Mouse (Mus musculus) embryonic facial prominence, embryonic 14.5 days (tissue): ENCODE data around the gene Rhox11. TPM values are rescaled to one million over a fixed set of nuclear protein-coding genes. Genes with fewer than 3 reads are reported as not detected.
A peak's percentile ranks its signal among the peaks of the same experiment; 100 is the strongest.
"Not testable (repeated sequence)": the region's sequence is repeated elsewhere in the genome, so short reads cannot be mapped to it uniquely, and the experiment has no call there.

Experiments
- ATAC-seq: fragments of 200-750 bp; cut with Nextera tagmentation; 2 replicates; pipeline ENCODE4 v1.8.0; 2017; ENCODE audit warnings: low read depth, moderate number of reproducible peaks, moderate TSS enrichment
- DNase-seq: peaks from one replicate; pipeline ENCODE4 v3.0.0-alpha.2; 2015; ENCODE audit warnings: low spot score
- H3K27ac ChIP-seq: fragments of 300-500 bp; sonication (generic); replicated peaks from 2 replicates; pipeline ENCODE4 v1.5.1; 2014; ENCODE audit warnings: low read depth, mild to moderate bottlenecking, low read length, moderate library complexity
- H3K27me3 ChIP-seq: fragments of 300-500 bp; sonication (generic); replicated peaks from 2 replicates; pipeline ENCODE4 v1.6.1; 2014; ENCODE audit warnings: low read length; ENCODE audit not compliant: control insufficient read depth, insufficient read depth
- H3K36me3 ChIP-seq: fragments of 300-500 bp; sonication (generic); 2 replicates; pipeline ENCODE4 v1.6.1; 2014; ENCODE audit warnings: low read length, mixed read lengths; ENCODE audit not compliant: control insufficient read depth, insufficient read depth
- H3K4me1 ChIP-seq: fragments of 300-500 bp; sonication (generic); 2 replicates; pipeline ENCODE4 v1.6.1; 2014; ENCODE audit warnings: antibody characterized with exemption, low read length; ENCODE audit not compliant: control insufficient read depth, insufficient read depth
- H3K4me2 ChIP-seq: fragments of 300-500 bp; sonication (generic); 2 replicates; pipeline ENCODE4 v1.6.1; 2014; ENCODE audit warnings: low read depth, mild to moderate bottlenecking, low read length, moderate library complexity, mixed read lengths
- H3K4me3 ChIP-seq: fragments of 300-500 bp; sonication (generic); 2 replicates; pipeline ENCODE4 v1.5.1; 2014; ENCODE audit warnings: low read depth, mild to moderate bottlenecking, low read length
- H3K9ac ChIP-seq: fragments of 300-500 bp; sonication (generic); 2 replicates; pipeline ENCODE4 v1.6.1; 2014; ENCODE audit warnings: low read depth, mild to moderate bottlenecking, low read length, moderate library complexity, mixed read lengths
- H3K9me3 ChIP-seq: fragments of 300-500 bp; sonication (generic); 2 replicates; pipeline ENCODE4 v1.6.1; 2016; ENCODE audit warnings: low read length; ENCODE audit not compliant: control insufficient read depth
- WGBS: fragments of 180-500 bp; shearing (Covaris S2); extraction: QIAGEN DNeasy Blood & Tissue Kit; methylation state at CpG from one replicate; pipeline ENCODE4 v1.1.7; 2014; 5-methylcytosine and 5-hydroxymethylcytosine counted together
- polyA plus RNA-seq: library from polyadenylated mRNA; unstranded; fragments of >200 nt; fragmentation: Nextera tagmentation; extraction: Ambion mirVana; gene quantifications from 2 replicates; pipeline ENCODE4 v1.2.1, GENCODE M21; 2014

Gene Rhox11
- polyA plus RNA-seq, result not detected in 2 replicates

DNA sequence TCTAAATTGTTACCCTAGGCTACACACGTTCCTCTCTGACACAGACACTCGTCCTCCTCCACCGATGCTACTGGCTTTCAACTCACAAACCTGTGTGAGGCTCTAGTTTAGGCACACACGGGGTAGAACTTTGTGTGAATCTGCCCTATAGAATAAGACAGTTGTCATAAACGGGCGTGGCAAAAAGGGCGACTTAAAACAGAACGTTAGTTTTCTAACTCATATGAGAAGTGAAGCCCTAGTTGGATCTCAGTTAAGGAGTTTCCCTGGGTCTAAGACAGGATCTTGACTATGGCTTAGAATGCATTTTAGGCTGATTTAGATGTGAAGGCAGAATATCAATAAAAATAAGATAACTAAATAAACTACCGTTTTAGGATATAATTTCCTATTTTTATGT, at the start of gene Rhox11:
Gene Rhox11 (minus strand): TSS at position 101 of the 400 bp plus-strand sequence.
- no peak for DNase-seq
- Histone ChIP-seq H3K27me3 (no peaks in the 10 kb centered on the region), H3K4me3 (no peak within 1 kb of the TSS), H3K9ac (no peak within 1 kb of the TSS), H3K27ac (no peak within 1 kb of the TSS), H3K4me1 (no peaks in the 10 kb centered on the region), H3K9me3 (no peaks in the 10 kb centered on the region), H3K4me2 (no peak within 1 kb of the TSS), H3K36me3 (no peaks in the 10 kb centered on the region)
- no peak for ATAC-seq
- 85% methylated on average over 9 of the region's 9 CpGs for WGBS

DNA sequence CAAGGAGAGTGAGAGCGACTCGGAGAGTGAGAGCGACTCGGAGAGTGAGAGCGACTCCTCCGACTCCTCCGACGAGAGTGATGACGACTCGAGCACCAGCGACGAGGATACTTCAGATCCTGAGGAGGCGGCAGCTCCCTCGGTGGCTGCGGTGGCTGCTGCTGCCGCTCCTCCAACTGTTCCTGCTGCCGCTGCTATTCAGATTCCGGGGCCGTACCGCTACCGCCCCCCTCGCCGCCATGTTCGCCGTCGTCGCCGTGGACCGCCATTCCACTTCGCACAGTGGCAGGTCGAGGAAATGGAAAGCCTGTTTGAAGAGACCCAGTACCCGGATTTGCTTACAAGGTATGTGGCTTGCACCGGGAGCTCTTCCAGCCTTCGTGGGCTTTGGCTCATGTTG, 36.5 kb upstream of the Rhox11 start:
- Histone ChIP-seq H3K4me1 (no peaks in the 10 kb centered on the region), H3K9me3 (peaks cover 19% of the 10 kb centered on the region), H3K27me3 (no peaks in the 10 kb centered on the region), H3K4me3 (no peak overlapping the region), H3K27ac (no peak overlapping the region), H3K4me2 (no peak overlapping the region), H3K36me3 (no peaks in the 10 kb centered on the region), H3K9ac (no peak overlapping the region)
- ATAC-seq, result no peak
- WGBS, result 88% methylated on average over 16 of the region's 34 CpGs
- no peak for DNase-seq

GRCm38 (mm10) chrX:38120982-38121381, 36.0 kb upstream of the Rhox11 start, which contains the start of gene Rhox13:
Gene Rhox13, plus strand, starts transcription at chrX:38121219.
- Histone ChIP-seq H3K27ac (no peak within 1 kb of the TSS), H3K4me1 (no peaks in the 10 kb centered on the region), H3K4me2 (no peak within 1 kb of the TSS), H3K9ac (no peak within 1 kb of the TSS), H3K4me3 (no peak within 1 kb of the TSS), H3K27me3 (no peaks in the 10 kb centered on the region), H3K36me3 (no peaks in the 10 kb centered on the region), H3K9me3 (peaks cover 19% of the 10 kb centered on the region)
- DNase-seq, result no peak
- no peak for ATAC-seq
- 94% methylated on average over 20 of the region's 20 CpGs for WGBS

GRCm38 (mm10) chrX:38110807-38111206, 25.9 kb upstream of the Rhox11 start, which contains the start of gene Rhox12:
Gene Rhox12, minus strand, starts transcription at chrX:38110907.
- ATAC-seq, result no peak
- 70% methylated on average over 4 of the region's 4 CpGs for WGBS
- H3K4me2 ChIP-seq, result no peak within 1 kb of the TSS

DNA sequence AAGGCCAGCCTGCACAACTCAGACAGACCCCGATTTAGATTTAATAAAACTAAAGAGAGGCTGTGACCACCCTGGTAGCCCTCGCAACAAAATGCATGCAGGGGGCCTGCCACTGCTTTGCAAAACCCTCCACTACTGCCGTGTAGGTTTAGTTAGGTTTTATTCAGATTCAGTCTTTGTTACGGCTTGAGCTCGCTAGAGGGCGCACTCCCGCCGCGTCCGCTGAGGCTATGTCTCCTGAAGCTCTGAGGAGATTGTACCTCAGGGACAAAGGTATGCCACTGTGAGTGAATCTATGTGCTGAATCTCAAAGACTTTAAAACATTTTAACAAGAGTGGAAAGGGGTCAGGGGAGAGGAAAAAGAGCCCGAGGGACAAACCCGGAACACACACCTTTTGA, 715 bp downstream of the Rhox11 start:
- H3K4me3 ChIP-seq, result no peak overlapping the region
- no peaks in the 10 kb centered on the region for H3K27me3 ChIP-seq
- H3K36me3 ChIP-seq, result no peaks in the 10 kb centered on the region
- H3K27ac ChIP-seq, result no peak overlapping the region
- no peaks in the 10 kb centered on the region for H3K4me1 ChIP-seq
- no peak for ATAC-seq
- no peak overlapping the region for H3K9ac ChIP-seq
- peak; percentile 6 for DNase-seq
- H3K4me2 ChIP-seq, result no peak overlapping the region
- 21% methylated on average over 11 of the region's 12 CpGs for WGBS
- H3K9me3 ChIP-seq, result no peaks in the 10 kb centered on the region

More at GRCm38 (mm10) chrX:38110807-38111206, 25.9 kb upstream of the Rhox11 start, which contains the start of gene Rhox12:
- Histone ChIP-seq H3K9me3 (no peaks in the 10 kb centered on the region), H3K4me3 (no peak within 1 kb of the TSS), H3K36me3 (no peaks in the 10 kb centered on the region), H3K9ac (no peak within 1 kb of the TSS), H3K27me3 (no peaks in the 10 kb centered on the region), H3K4me1 (no peaks in the 10 kb centered on the region), H3K27ac (no peak within 1 kb of the TSS)
- DNase-seq, result no peak

GRCm38 (mm10) chrX:38066175-38066574, 18.8 kb downstream of the Rhox11 start, which contains the start of gene Rhox10:
Gene Rhox10, plus strand, starts transcription at chrX:38066475.
- no peak for DNase-seq
- no peak within 1 kb of the TSS for H3K27ac ChIP-seq
- H3K4me1 ChIP-seq, result no peaks in the 10 kb centered on the region
- H3K36me3 ChIP-seq, result no peaks in the 10 kb centered on the region
- no peak for ATAC-seq
- H3K4me2 ChIP-seq, result no peak within 1 kb of the TSS
- no peak within 1 kb of the TSS for H3K4me3 ChIP-seq
- no peak within 1 kb of the TSS for H3K9ac ChIP-seq
- no peaks in the 10 kb centered on the region for H3K9me3 ChIP-seq
- 90% methylated on average over 11 of the region's 11 CpGs for WGBS
- no peaks in the 10 kb centered on the region for H3K27me3 ChIP-seq

DNA sequence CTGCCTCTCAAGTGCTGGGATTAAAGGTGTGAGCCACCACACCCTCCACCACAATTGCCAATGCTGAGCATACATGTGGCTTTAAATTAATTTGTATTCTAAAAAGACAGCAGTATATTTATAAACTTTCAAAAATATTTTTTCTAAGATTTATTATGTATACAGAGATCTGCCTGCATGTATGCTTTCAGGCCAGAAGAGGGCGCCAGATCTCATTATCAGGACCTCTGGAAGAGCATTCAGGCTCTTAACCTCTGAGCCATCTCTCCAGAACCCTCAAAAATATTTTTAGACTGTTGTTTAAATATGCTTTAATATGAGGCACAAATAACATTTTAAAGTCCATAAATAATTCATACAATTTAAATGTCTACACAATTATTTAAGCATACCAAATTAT, 23.4 kb downstream of the Rhox11 start:
- Histone ChIP-seq H3K27me3 (no peaks in the 10 kb centered on the region), H3K4me2 (no peak overlapping the region), H3K27ac (no peak overlapping the region), H3K9ac (no peak overlapping the region), H3K4me1 (no peaks in the 10 kb centered on the region), H3K4me3 (no peak overlapping the region), H3K9me3 (no peaks in the 10 kb centered on the region), H3K36me3 (no peaks in the 10 kb centered on the region)
- ATAC-seq (no peak), DNase-seq (peak; percentile 8)
- WGBS, result 0% methylated on average over 1 of the region's 1 CpGs

DNA sequence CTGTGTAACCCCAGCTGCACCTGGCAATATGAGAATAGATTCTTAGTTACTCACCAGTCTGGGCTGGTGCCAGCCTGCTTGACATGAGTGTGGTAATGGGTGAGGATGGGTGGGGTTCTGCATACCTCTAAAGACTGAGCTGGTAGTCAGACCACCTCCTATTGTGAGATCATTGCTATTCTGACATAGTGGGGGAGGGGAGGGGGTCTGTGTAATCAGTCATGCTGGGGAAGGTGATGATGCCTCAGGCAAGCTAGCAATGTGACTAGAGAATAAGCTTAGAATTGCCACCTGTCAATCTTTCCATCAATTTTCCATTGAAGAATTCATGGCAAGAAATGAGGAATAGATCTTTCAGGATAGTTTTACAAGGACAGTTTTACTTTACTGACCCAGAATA, 41.9 kb downstream of the Rhox11 start, which contains the start of gene Btg1-ps2:
Gene Btg1-ps2 (minus strand): TSS at position 101 of the 400 bp plus-strand sequence.
- not testable (repeated sequence) for H3K36me3 ChIP-seq, H3K9ac ChIP-seq, H3K4me3 ChIP-seq, H3K4me1 ChIP-seq, H3K9me3 ChIP-seq, H3K27me3 ChIP-seq, H3K4me2 ChIP-seq, DNase-seq, ATAC-seq, H3K27ac ChIP-seq

- no peaks in the 10 kb centered on the region for H3K36me3 ChIP-seq
- ATAC-seq (no peak), DNase-seq (no peak)
- H3K9ac ChIP-seq, result no peak overlapping the region
- no peak overlapping the region for H3K4me2 ChIP-seq
- no peaks in the 10 kb centered on the region for H3K9me3 ChIP-seq
- no peaks in the 10 kb centered on the region for H3K4me1 ChIP-seq
- 93% methylated on average over 4 of the region's 5 CpGs for WGBS
- H3K27me3 ChIP-seq, result no peaks in the 10 kb centered on the region
- H3K27ac ChIP-seq, result no peak overlapping the region
- H3K4me3 ChIP-seq, result no peak overlapping the region
Measured at GRCm38 (mm10) chrX:38039666-38040065, 45.3 kb downstream of the Rhox11 start.
